17 mouse cellular contexts compared by ENCODE assay signal in the genomic region with DNA sequence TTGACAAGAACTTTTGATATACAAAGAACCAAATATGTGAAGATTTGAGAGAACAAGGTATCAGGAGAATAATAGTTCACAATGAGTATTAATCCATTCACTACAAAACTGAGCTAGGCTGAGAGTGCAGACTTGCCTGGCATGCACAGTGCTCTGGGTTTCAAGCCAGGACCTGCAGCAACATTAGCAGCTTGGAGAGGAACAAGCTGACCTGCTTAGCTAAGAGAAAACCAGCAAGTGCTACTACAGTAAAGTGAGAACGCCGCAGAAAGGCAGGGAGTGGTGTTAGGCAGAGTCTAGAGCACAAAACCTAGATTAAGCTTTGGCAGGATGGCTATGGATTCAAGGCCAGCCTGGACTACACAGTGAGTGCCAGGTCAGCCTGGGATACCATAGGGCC. TPM values are rescaled to one million over a fixed set of nuclear protein-coding genes. Genes with fewer than 3 reads are reported as not detected.
DNase-seq lines count a peak whose midpoint lies in the region; TF ChIP-seq lines count a peak whose summit lies in the region.
"Had no signal": no experiment of that assay in that cellular context is flagged by ENCODE, and none has a peak within 500 bp of the region (broad histone marks: within the 10 kb centered on the region; RNA-seq: fewer than 3 reads in every experiment).

No protein-coding gene starts in this region.

- 0 out of 2 replicates have a peak overlapping the region, but pooled peaks have one; percentile 11 for H3K27ac ChIP-seq in cerebellum, adult 2 months (ENCODE audit: insufficient read depth, low read length)
- H3K27ac ChIP-seq: heart, adult 2 months; intestine, embryonic 15.5 days; macrophage; midbrain, embryonic 15.5 days; neural tube, embryonic 12.5 days had no signal

- TF ChIP-seq POLR2A in cerebellum, adult 2 months (IDR thresholded peaks at IDR 0.05; ENCODE audit: borderline replicate concordance, insufficient read depth, low read length) = no peak

- H3K27me3 ChIP-seq in cerebellum, adult 2 months (ENCODE audit: control insufficient read depth, insufficient read depth, low read length) = no peaks in the 10 kb centered on the region
- H3K27me3 ChIP-seq: intestine, embryonic 15.5 days; midbrain, embryonic 15.5 days; neural tube, embryonic 12.5 days had no signal

- no peak overlapping the region for H3K4me3 ChIP-seq in cerebellum, adult 2 months (replicated peaks; ENCODE audit: insufficient read depth, low read depth, low read length)
- H3K4me3 ChIP-seq: heart, adult 2 months; intestine, embryonic 15.5 days; midbrain, embryonic 15.5 days; neural tube, embryonic 12.5 days had no signal

- 4% methylated on average over 2 of the region's 2 CpGs for WGBS in cerebellum, adult 2 months

- TF ChIP-seq CTCF in cerebellum, adult 2 months (IDR thresholded peaks at IDR 0.05; ENCODE audit: borderline replicate concordance, insufficient read depth, low read depth, low read length) = no peak

- H3K4me1 ChIP-seq in cerebellum, adult 2 months (ENCODE audit: control insufficient read depth, insufficient read depth, low read length) = peaks cover 3% of the 10 kb centered on the region; the same call in 1 of the 2 replicates
- H3K4me1 ChIP-seq: intestine, embryonic 15.5 days; midbrain, embryonic 15.5 days; neural tube, embryonic 12.5 days had no signal

- DNase-seq in layer of hippocampus, adult 11-12 months (ENCODE audit: low spot score) = peak; percentile 21
- DNase-seq in layer of hippocampus, postnatal 25 days (ENCODE audit: extremely low spot score in 1 of 2, low spot score in 1 of 2) = no peak
- DNase-seq in ZHBTc4 (ENCODE audit: low read depth, low spot score) (peak; percentile 4), liver (no peak)
- peak; percentile 66 to 82 for DNase-seq in cerebellum, adult 2 months
- peak; percentile 49 for DNase-seq in fat pad, adult 2 months (ENCODE audit: extremely low read depth, low read depth, low spot score)
- DNase-seq in Muller cell, postnatal 12 days (ENCODE audit: inconsistent ontology term) = no peak
- DNase-seq in adrenal gland, adult 18-20 months (ENCODE audit: low spot score in 2 of 2) = no peak
- DNase-seq: adrenal gland, postnatal 25 days; kidney, postnatal 14 days; thymus, postnatal 25 days had no signal

RNA-seq across cellular contexts. Expression of a gene that starts 26.3 kb away (rescaled TPM):
- 1 to 10 TPM in 1 of 2 experiments, under 1 TPM in 1; 0.96 to 1.0 TPM for total RNA-seq in layer of hippocampus, postnatal 25 days (2021)
- 1.4 and 1.5 TPM in 2 replicates for polyA plus RNA-seq in cerebellum, adult 2 months (2012; rRNA removed)
- 1 to 10 TPM in 1 of 2 experiments, under 1 TPM in 1; 0.43 to 2.7 TPM for total RNA-seq in adrenal gland, adult 18-20 months (2021)
- total RNA-seq: hematopoietic stem cell, adult 5-6 weeks had no signal

RNA-seq across cellular contexts. Expression of a gene that starts 27.3 kb away (rescaled TPM):
- 10 to 100 TPM; 31.9 TPM for total RNA-seq in layer of hippocampus, postnatal 25 days (2021)
- 58.4 and 67.3 TPM in 2 replicates for polyA plus RNA-seq in cerebellum, adult 2 months (2012; rRNA removed)
- total RNA-seq in adrenal gland, adult 18-20 months (2021) = 10 to 100 TPM; 15.1 to 24.2 TPM

RNA-seq across cellular contexts. Expression of a gene that starts 49.1 kb away (rescaled TPM):
- total RNA-seq in layer of hippocampus, postnatal 25 days (2021) = 10 to 100 TPM; 59.7 to 65.1 TPM
- 44.9 and 47.7 TPM in 2 replicates for polyA plus RNA-seq in cerebellum, adult 2 months (2012; rRNA removed)
- total RNA-seq in adrenal gland, adult 18-20 months (2021) = 10 to 100 TPM; 37.4 to 42.9 TPM

Comparison
In these comparisons a context has a peak if more than half of its experiments do, and no peak if none do; other contexts are left out.
1. DNase-seq: peak in layer of hippocampus, adult 11-12 months (single experiment), ZHBTc4 (single experiment), cerebellum, adult 2 months (2 of 2) and fat pad, adult 2 months (single experiment); none in layer of hippocampus, postnatal 25 days (0 of 2), Muller cell, postnatal 12 days (single experiment), liver (single experiment) and adrenal gland, adult 18-20 months (0 of 2).